Mouse (Mus musculus) liver, embryonic 14.5 days (tissue): ENCODE measurements at regions not wholly inside any gene's neighbourhood (a gene's known extent, or its start where the extent isn't known, plus 50 kb on each side); places are given as distances from the start of the nearest gene placed in this dataset.

Experiments
- CTCF ChIP-seq: IDR thresholded peaks from 2 replicates; pipeline ENCODE4 v1.5.1; 2016; ENCODE audit warnings: antibody characterized with exemption, low read depth, control low read depth
- EP300 ChIP-seq: IDR thresholded peaks from 2 replicates; pipeline ENCODE4 v1.6.1; 2016; ENCODE audit warnings: antibody characterized with exemption, low read depth

DNA sequence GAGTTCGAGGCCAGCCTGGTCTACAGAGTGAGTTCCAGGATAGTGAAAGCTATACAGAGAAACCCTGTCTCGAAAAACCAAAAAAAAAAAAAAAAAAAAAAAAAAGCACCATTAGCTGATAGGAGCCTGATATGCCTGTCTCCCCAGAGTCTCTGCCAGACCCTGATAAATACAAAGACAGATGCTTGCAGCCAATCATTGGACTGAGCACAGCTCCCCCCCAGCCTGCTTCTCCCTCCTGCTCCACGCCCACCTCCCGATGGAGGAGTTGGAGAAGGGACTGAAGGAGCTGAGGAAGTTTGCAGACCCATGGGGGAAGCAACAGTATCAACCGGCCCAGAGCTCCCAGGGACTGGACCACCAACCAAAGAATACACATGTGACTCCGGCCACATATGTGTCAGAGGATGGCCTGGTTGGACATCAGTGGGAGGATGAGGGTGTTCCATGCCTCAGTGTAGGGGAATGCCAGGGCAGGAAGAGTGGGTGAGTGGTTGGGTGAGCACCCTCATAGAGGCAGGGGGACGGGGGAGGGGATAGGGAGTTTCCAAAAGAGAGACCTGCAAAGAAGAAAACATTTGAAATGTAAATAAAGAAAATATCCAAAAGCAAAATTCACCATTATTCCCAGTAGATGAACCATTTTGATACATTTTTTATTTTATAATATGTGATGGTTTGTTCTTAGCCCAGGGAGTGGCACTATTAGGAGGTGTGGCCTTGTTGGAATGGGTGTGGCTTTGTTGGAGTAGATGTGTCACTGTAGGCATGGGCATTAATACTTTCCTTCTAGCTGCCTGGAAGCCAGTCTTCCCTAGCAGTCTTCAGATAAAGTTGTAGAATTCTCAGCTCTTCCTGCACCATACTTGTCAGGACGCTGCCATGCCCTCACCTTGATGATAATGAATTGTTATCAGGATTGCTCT lies 71.8 kb upstream of the Cop1 start:
- TF ChIP-seq CTCF: no peak
- TF ChIP-seq EP300: no peak
